In the genomic region with DNA sequence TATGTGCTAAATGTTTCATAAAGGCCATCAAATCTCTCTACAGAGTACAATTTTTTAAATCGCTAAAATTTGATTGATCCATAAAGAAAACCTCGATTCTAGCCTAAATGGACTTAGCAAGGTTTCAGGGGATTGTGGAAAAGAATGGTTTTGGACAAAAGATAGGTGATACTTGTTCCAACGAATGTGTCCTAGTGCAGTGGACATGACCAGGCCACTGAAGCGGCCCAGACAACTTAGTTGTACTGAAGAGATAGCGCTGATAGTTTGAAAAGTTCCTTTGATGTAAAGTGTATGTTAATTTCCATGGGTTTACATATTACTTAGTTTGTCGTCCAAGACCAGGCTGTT, we compare ENCODE assay signal across 8 mouse cellular contexts. TPM values are rescaled to one million over a fixed set of nuclear protein-coding genes. Genes with fewer than 3 reads are reported as not detected.
DNase-seq lines count a peak whose midpoint lies in the region; ATAC-seq and TF ChIP-seq lines count a peak whose summit lies in the region.

No protein-coding gene starts in this region.

- no peak overlapping the region for H3K27ac ChIP-seq in cerebellum, adult 2 months (ENCODE audit: insufficient read depth, low read length)
- peak overlapping the region; percentile 86 for H3K27ac ChIP-seq in testis, adult 2 months (ENCODE audit: control insufficient read depth, insufficient read depth, low read depth, low read length)
- H3K27ac ChIP-seq in liver, embryonic 11.5 days (ENCODE audit: low read depth, low read length), result peak overlapping the region; percentile 44

- no peak for TF ChIP-seq CTCF in cerebellum, adult 2 months (IDR thresholded peaks at IDR 0.05; ENCODE audit: borderline replicate concordance, insufficient read depth, low read depth, low read length)
- TF ChIP-seq CTCF in testis, adult 2 months (IDR thresholded peaks at IDR 0.05; ENCODE audit: control insufficient read depth, insufficient read depth, insufficient replicate concordance, low read depth, low read length), result no peak

- no peak for TF ChIP-seq POLR2A in cerebellum, adult 2 months (IDR thresholded peaks at IDR 0.05; ENCODE audit: borderline replicate concordance, insufficient read depth, low read length)
- no peak for TF ChIP-seq POLR2A in testis, adult 2 months (IDR thresholded peaks at IDR 0.05; ENCODE audit: control insufficient read depth, low read depth, low read length)

- DNase-seq in cerebellum, adult 2 months, result no peak
- DNase-seq in cerebellum, adult 18-20 months, result no peak
- DNase-seq in testis, postnatal 14 days (ENCODE audit: low spot score), result no peak
- no peak for DNase-seq in liver, embryonic 11.5 days (ENCODE audit: low spot score)
- no peak for DNase-seq in left cerebral cortex, adult 8-10 months (ENCODE audit: low spot score in 2 of 2)
- no peak for DNase-seq in thymus, postnatal 0 days (ENCODE audit: low spot score)
- no peak for DNase-seq in ovary, postnatal 10 days (ENCODE audit: low spot score)

- H3K4me3 ChIP-seq in cerebellum, adult 2 months (replicated peaks; ENCODE audit: insufficient read depth, low read depth, low read length), result peak overlapping the region; percentile 90
- peak overlapping the region; percentile 97 for H3K4me3 ChIP-seq in testis, adult 2 months (ENCODE audit: control insufficient read depth, low read depth, low read length)
- H3K4me3 ChIP-seq in liver, embryonic 11.5 days (ENCODE audit: low read depth, low read length), result peak overlapping the region; percentile 98

- H3K4me1 ChIP-seq in cerebellum, adult 2 months (ENCODE audit: control insufficient read depth, insufficient read depth, low read length), result peaks cover 8% of the 10 kb centered on the region; the same call in 1 of the 2 replicates
- no peaks in the 10 kb centered on the region for H3K4me1 ChIP-seq in testis, adult 2 months (ENCODE audit: control insufficient read depth, insufficient read depth, low read length)
- H3K4me1 ChIP-seq in liver, embryonic 11.5 days (replicated peaks; ENCODE audit: control insufficient read depth, insufficient read depth, low read length), result no peaks in the 10 kb centered on the region; the same call in 1 of the 2 replicates

- peak overlapping the region; percentile 87 for H3K4me2 ChIP-seq in liver, embryonic 11.5 days

- H3K9ac ChIP-seq in liver, embryonic 11.5 days (ENCODE audit: low read depth, low read length), result peak overlapping the region; percentile 43

- ATAC-seq in liver, embryonic 11.5 days (replicated peaks; ENCODE audit: low FRiP score), result no peak

- H3K36me3 ChIP-seq in testis, adult 2 months (ENCODE audit: control insufficient read depth, insufficient read depth, low read length), result no peaks in the 10 kb centered on the region
- H3K36me3 ChIP-seq in liver, embryonic 11.5 days (ENCODE audit: control insufficient read depth, insufficient read depth, low read length), result no peaks in the 10 kb centered on the region

- H3K9me3 ChIP-seq in liver, embryonic 11.5 days (ENCODE audit: control insufficient read depth, low read length), result no peaks in the 10 kb centered on the region

- 10% methylated on average over 6 of the region's 6 CpGs for WGBS in cerebellum, adult 2 months
- 5% methylated on average over 6 of the region's 6 CpGs for WGBS in liver, embryonic 11.5 days

- H3K27me3 ChIP-seq in cerebellum, adult 2 months (ENCODE audit: control insufficient read depth, insufficient read depth, low read length), result no peaks in the 10 kb centered on the region
- H3K27me3 ChIP-seq in testis, adult 2 months (ENCODE audit: control insufficient read depth, insufficient read depth, low read length), result no peaks in the 10 kb centered on the region
- no peaks in the 10 kb centered on the region for H3K27me3 ChIP-seq in liver, embryonic 11.5 days (replicated peaks; ENCODE audit: control insufficient read depth, insufficient read depth, low read length)

RNA-seq across cellular contexts. Expression of gene Pign, which starts 0.7 kb away (rescaled TPM):
- polyA plus RNA-seq in cerebellum, adult 2 months (2012; rRNA removed), result 21.7 and 24.7 TPM in 2 replicates
- polyA plus RNA-seq in testis, adult 2 months (2012; rRNA removed), result 47.8 and 57.1 TPM in 2 replicates
- 13.7 and 16.2 TPM in 2 replicates for polyA plus RNA-seq in liver, embryonic 11.5 days (2014; fragmentation: Nextera tagmentation; extraction: Ambion mirVana)
- total RNA-seq in left cerebral cortex, adult 8-10 months (2022), result 10 to 100 TPM; 19.3 to 24.3 (median 20.0) TPM
- polyA plus RNA-seq in thymus, postnatal 0 days (2015; fragmentation: Nextera tagmentation; extraction: Ambion mirVana), result 6.8 and 8.2 TPM in 2 replicates

RNA-seq across cellular contexts. Expression of gene Relch, which starts 0.9 kb away (rescaled TPM):
- polyA plus RNA-seq in cerebellum, adult 2 months (2012; rRNA removed), result 48.5 and 58.1 TPM in 2 replicates
- 9.5 and 11.4 TPM in 2 replicates for polyA plus RNA-seq in testis, adult 2 months (2012; rRNA removed)
- polyA plus RNA-seq in liver, embryonic 11.5 days (2014; fragmentation: Nextera tagmentation; extraction: Ambion mirVana), result 24.0 and 25.1 TPM in 2 replicates
- total RNA-seq in left cerebral cortex, adult 8-10 months (2022), result 10 to 100 TPM; 78.3 to 88.5 (median 84.1) TPM
- polyA plus RNA-seq in thymus, postnatal 0 days (2015; fragmentation: Nextera tagmentation; extraction: Ambion mirVana), result 26.7 and 35.0 TPM in 2 replicates
